Mouse (Mus musculus) frontal cortex, postnatal 36 days (tissue): Measurements from ENCODE around the gene Cdc37.

Source experiments
- DNase-seq, 2 experiments: peaks; one replicate each; pipeline ENCODE4 v3.0.0; 2022; ENCODE audit warnings: low spot score in 2 of 2

Gene Cdc37

GRCm38 (mm10) chr9:21167140-21168097, 17.6 kb upstream of the Cdc37 start:
- DNase-seq: no peak

- DNase-seq: no peak
Measured at GRCm38 (mm10) chr9:21166516-21166915, 16.7 kb upstream of the Cdc37 start.

- DNase-seq: peak; percentile 57 to 65
Measured at GRCm38 (mm10) chr9:21165952-21166451, 16.2 kb upstream of the Cdc37 start.

GRCm38 (mm10) chr9:21165041-21165951, 15.5 kb upstream of the Cdc37 start, which contains the start of gene Pde4a:
Gene Pde4a, plus strand, starts transcription at chr9:21165714.
- peak; percentile 83 to 87 for DNase-seq

GRCm38 (mm10) chr9:21164072-21164471, 14.3 kb upstream of the Cdc37 start:
- peak; percentile 76 to 85 for DNase-seq

- peak in 1 of 2 experiments; percentile 30 for DNase-seq
Measured at GRCm38 (mm10) chr9:21163086-21164050, 13.6 kb upstream of the Cdc37 start.

GRCm38 (mm10) chr9:21161209-21161909, 11.6 kb upstream of the Cdc37 start:
- DNase-seq: peak; percentile 94 to 96

GRCm38 (mm10) chr9:21154787-21155186, 5.0 kb upstream of the Cdc37 start:
- DNase-seq: no peak

- DNase-seq: peak in 1 of 2 experiments; percentile 42
Measured at GRCm38 (mm10) chr9:21153833-21154232, 4.1 kb upstream of the Cdc37 start.

- no peak for DNase-seq
Measured at GRCm38 (mm10) chr9:21153331-21153730, 3.5 kb upstream of the Cdc37 start.

- peak; percentile 76 to 82 for DNase-seq
Measured at GRCm38 (mm10) chr9:21152715-21153114, 2.9 kb upstream of the Cdc37 start.

- DNase-seq: no peak
Measured at GRCm38 (mm10) chr9:21149077-21149653, 617 bp downstream of the Cdc37 start.

GRCm38 (mm10) chr9:21148427-21148826, 1.4 kb downstream of the Cdc37 start:
- no peak for DNase-seq

- no peak for DNase-seq
Measured at GRCm38 (mm10) chr9:21146722-21147121, 3.1 kb downstream of the Cdc37 start.

GRCm38 (mm10) chr9:21145431-21145830, 4.4 kb downstream of the Cdc37 start:
- DNase-seq: no peak

- DNase-seq: no peak
Measured at GRCm38 (mm10) chr9:21144361-21144760, 5.4 kb downstream of the Cdc37 start.

GRCm38 (mm10) chr9:21141922-21142321, 7.9 kb downstream of the Cdc37 start:
- DNase-seq: no peak

GRCm38 (mm10) chr9:21138386-21138785, 11.4 kb downstream of the Cdc37 start:
- DNase-seq: no peak

- DNase-seq: peak; percentile 33 to 66
Measured at GRCm38 (mm10) chr9:21137229-21137628, 12.6 kb downstream of the Cdc37 start.

GRCm38 (mm10) chr9:21136401-21136800, 13.4 kb downstream of the Cdc37 start:
- no peak for DNase-seq
